9 mouse cellular contexts compared by ENCODE assay signal in the genomic region with DNA sequence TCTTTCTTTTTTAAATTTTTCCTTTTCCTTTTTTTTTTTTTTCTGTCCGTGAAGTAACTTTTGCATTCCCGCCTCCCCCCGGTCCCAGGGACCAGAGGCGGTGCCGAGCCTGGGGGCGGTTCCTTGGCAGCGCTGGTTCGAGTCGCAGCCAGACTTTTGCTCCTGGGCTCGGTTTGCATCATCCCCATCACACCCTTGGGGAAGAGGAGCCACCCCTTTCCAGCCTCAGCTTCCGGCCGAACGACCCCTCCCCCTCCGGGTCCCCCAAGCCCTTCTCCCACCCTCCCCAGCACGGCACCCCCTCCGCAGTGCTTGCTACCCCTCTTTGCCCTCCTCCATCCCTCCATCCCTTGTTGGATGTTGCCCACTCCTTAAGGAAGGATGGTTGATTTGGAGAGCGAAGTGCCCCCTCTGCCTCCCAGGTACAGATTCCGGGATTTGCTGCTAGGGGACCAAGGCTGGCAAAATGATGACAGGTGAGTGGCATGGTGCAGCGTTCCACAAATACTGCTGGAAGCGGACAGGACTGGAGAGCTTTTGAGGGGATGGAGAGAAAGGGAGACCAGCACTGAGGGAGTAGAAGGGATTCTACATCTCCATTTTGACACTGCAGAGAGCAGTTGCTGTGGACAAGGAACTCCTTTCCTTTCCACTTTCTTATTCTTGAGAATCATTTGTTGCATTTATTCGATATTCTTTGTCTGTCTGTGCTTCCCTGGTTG. TPM values are rescaled to one million over a fixed set of nuclear protein-coding genes. Genes with fewer than 3 reads are reported as not detected.
A peak's percentile ranks its signal among the peaks of the same experiment; 100 is the strongest.
DNase-seq lines count a peak whose midpoint lies in the region; ATAC-seq and TF ChIP-seq lines count a peak whose summit lies in the region.
"Had no signal": no experiment of that assay in that cellular context is flagged by ENCODE, and none has a peak within 500 bp of the region (broad histone marks: within the 10 kb centered on the region; RNA-seq: fewer than 3 reads in every experiment).

A gene (plus strand): TSS at position 283 of the 722 bp plus-strand sequence.

- H3K36me3 ChIP-seq in lung, embryonic 16.5 days (ENCODE audit: control insufficient read depth, insufficient read depth, low read length) = no peaks in the 10 kb centered on the region
- no peaks in the 10 kb centered on the region for H3K36me3 ChIP-seq in small intestine, adult 2 months (ENCODE audit: control insufficient read depth, insufficient read depth, low read length)

- peak within 1 kb of the TSS; percentile 78 for H3K4me2 ChIP-seq in lung, embryonic 16.5 days (ENCODE audit: low read depth, low read length)

- under 1% methylated on average over 21 of the region's 21 CpGs for WGBS in lung, embryonic 16.5 days
- WGBS in small intestine, adult 2 months = 4% methylated on average over 21 of the region's 21 CpGs

- H3K4me3 ChIP-seq in lung, embryonic 16.5 days (ENCODE audit: low read length) = peak within 1 kb of the TSS; percentile 49
- H3K4me3 ChIP-seq in small intestine, adult 2 months (ENCODE audit: low read depth, low read length) = peak within 1 kb of the TSS; percentile 37

- peak; percentile 35 for DNase-seq in layer of hippocampus, adult 11-12 months (ENCODE audit: low spot score)
- DNase-seq in layer of hippocampus, adult 9-10 months (ENCODE audit: low spot score) = no peak
- DNase-seq in frontal cortex, adult 2 months (ENCODE audit: extremely low spot score in 1 of 2, low spot score in 1 of 2) = peak; percentile 34 to 74
- peak; percentile 61 for DNase-seq in heart, postnatal 4 days
- peak; percentile 28 to 40 for DNase-seq in layer of hippocampus, postnatal 25 days (ENCODE audit: extremely low spot score in 1 of 2, low spot score in 1 of 2)
- DNase-seq in c-Kit-positive CD71-positive TER-119-positive erythroid progenitor cells, embryonic 14.5 days (ENCODE audit: low spot score) = no peak

- TF ChIP-seq POLR2A in small intestine, adult 2 months (IDR thresholded peaks at IDR 0.05; ENCODE audit: low read depth, low read length) = no peak

- no peaks in the 10 kb centered on the region for H3K9me3 ChIP-seq in lung, embryonic 16.5 days (ENCODE audit: control insufficient read depth, low read length)

- ATAC-seq in lung, embryonic 16.5 days (ENCODE audit: low read depth) = peak; percentile 66

- peak within 1 kb of the TSS; percentile 42 for H3K9ac ChIP-seq in lung, embryonic 16.5 days (ENCODE audit: low read length)

- no peaks in the 10 kb centered on the region for H3K27me3 ChIP-seq in lung, embryonic 16.5 days (ENCODE audit: control insufficient read depth, insufficient read depth, low read depth, low read length)
- H3K27me3 ChIP-seq in small intestine, adult 2 months (ENCODE audit: control insufficient read depth, insufficient read depth, low read length) = no peaks in the 10 kb centered on the region

- TF ChIP-seq CTCF in small intestine, adult 2 months (IDR thresholded peaks at IDR 0.05; ENCODE audit: extremely low read depth, insufficient read length, insufficient replicate concordance, low read depth, low read length) = no peak

- H3K4me1 ChIP-seq in lung, embryonic 16.5 days (replicated peaks; ENCODE audit: control insufficient read depth, insufficient read depth, low read length) = peaks cover 7% of the 10 kb centered on the region; the same call in 1 of the 2 replicates
- peaks cover 7% of the 10 kb centered on the region for H3K4me1 ChIP-seq in small intestine, adult 2 months (ENCODE audit: control insufficient read depth, insufficient read depth, insufficient read length, low read length)

- H3K27ac ChIP-seq in lung, embryonic 16.5 days (ENCODE audit: low read length) = no peak within 1 kb of the TSS
- no peak within 1 kb of the TSS for H3K27ac ChIP-seq in small intestine, adult 2 months (ENCODE audit: insufficient read depth, low read depth, low read length)

RNA-seq across cellular contexts. Expression of the gene that starts here (rescaled TPM):
- polyA plus RNA-seq in frontal cortex, adult 2 months (2012; rRNA removed) = 7.4 and 10.4 TPM in 2 replicates
- total RNA-seq in heart, postnatal 4 days (2021) = 1 to 10 TPM; 1.5 to 1.9 TPM
- 10 to 100 TPM; 31.3 to 33.7 TPM for total RNA-seq in layer of hippocampus, postnatal 25 days (2021)
- polyA plus RNA-seq in lung, embryonic 16.5 days (2015; fragmentation: Nextera tagmentation; extraction: Ambion mirVana) = 0.24 and 0.45 TPM in 2 replicates
- 0.08 TPM in 1 of 2 replicates, not detected in the other for polyA plus RNA-seq in small intestine, adult 2 months (2012; rRNA removed)
- total RNA-seq: MEL had no signal

Comparison
In these comparisons a context has a peak if more than half of its experiments do, and no peak if none do; other contexts are left out.
1. RNA of the gene that starts here (total RNA-seq): 31.3 to 33.7 TPM in layer of hippocampus, postnatal 25 days; 1.5 to 1.9 TPM in heart, postnatal 4 days; every median in the first group is over 10 times any median in the second.
2. DNase-seq: peak in layer of hippocampus, adult 11-12 months (single experiment), frontal cortex, adult 2 months (2 of 2), heart, postnatal 4 days (single experiment) and layer of hippocampus, postnatal 25 days (2 of 2); none in layer of hippocampus, adult 9-10 months (single experiment) and c-Kit-positive CD71-positive TER-119-positive erythroid progenitor cells, embryonic 14.5 days (single experiment).
3. Peak in ATAC-seq, H3K4me3 ChIP-seq, H3K9ac ChIP-seq and H3K4me2 ChIP-seq in lung, embryonic 16.5 days; RNA of the gene not detected or under 1 TPM.